Mouse (Mus musculus): Measurements from ENCODE around the gene Vmn1r77. TPM values are rescaled to one million over a fixed set of nuclear protein-coding genes. Genes with fewer than 3 reads are reported as not detected.
"Not testable (repeated sequence)": the region's sequence is repeated elsewhere in the genome, so short reads cannot be mapped to it uniquely, and the experiment has no call there.

The Vmn1r77 gene
- total RNA-seq (2012; rRNA removed), result not detected in 2 replicates

- H3K9ac ChIP-seq (ENCODE audit: insufficient read depth, low read depth, low read length, poor library complexity, severe bottlenecking); H3K27ac ChIP-seq (ENCODE audit: insufficient read depth, low read depth, low read length, poor library complexity, severe bottlenecking); H3K9me3 ChIP-seq (ENCODE audit: control insufficient read depth, insufficient read depth, low read depth, low read length); DNase-seq (ENCODE audit: low read depth, low spot score); H3K36me3 ChIP-seq (ENCODE audit: control insufficient read depth, insufficient read depth, low read length, poor library complexity, severe bottlenecking); H3K4me1 ChIP-seq (ENCODE audit: control insufficient read depth in 2 of 2, insufficient read depth in 2 of 2, low read length in 2 of 2, poor library complexity in 1 of 2); H3K4me3 ChIP-seq (ENCODE audit: insufficient read depth in 1 of 2, low read depth in 1 of 2, low read length in 2 of 2, poor library complexity in 1 of 2, severe bottlenecking in 1 of 2); in situ Hi-C loops (cut with MboI; ENCODE audit: low sequenced_read_pairs in 2 of 2, unreplicated experiment in 2 of 2): not testable (repeated sequence)
Observed at GRCm38 (mm10) chr7:12036452-12036851, at the start of gene Vmn1r77. TSS of gene Vmn1r77 (plus strand) at chr7:12036752.

- in situ Hi-C loops (cut with MboI; ENCODE audit: low sequenced_read_pairs in 2 of 2, unreplicated experiment in 2 of 2); H3K4me1 ChIP-seq (ENCODE audit: control insufficient read depth in 2 of 2, insufficient read depth in 2 of 2, low read length in 2 of 2, poor library complexity in 1 of 2); H3K36me3 ChIP-seq (ENCODE audit: control insufficient read depth, insufficient read depth, low read length, poor library complexity, severe bottlenecking); H3K9me3 ChIP-seq (ENCODE audit: control insufficient read depth, insufficient read depth, low read depth, low read length); H3K9ac ChIP-seq (ENCODE audit: insufficient read depth, low read depth, low read length, poor library complexity, severe bottlenecking); H3K4me3 ChIP-seq (ENCODE audit: insufficient read depth in 1 of 2, low read depth in 1 of 2, low read length in 2 of 2, poor library complexity in 1 of 2, severe bottlenecking in 1 of 2); H3K27ac ChIP-seq (ENCODE audit: insufficient read depth, low read depth, low read length, poor library complexity, severe bottlenecking); DNase-seq (ENCODE audit: low read depth, low spot score): not testable (repeated sequence)
Observed at GRCm38 (mm10) chr7:12011491-12011890, 25.1 kb upstream of the Vmn1r77 start.

GRCm38 (mm10) chr7:12012392-12012791 is 24.2 kb upstream of the Vmn1r77 start:
- H3K4me1 ChIP-seq (ENCODE audit: control insufficient read depth in 2 of 2, insufficient read depth in 2 of 2, low read length in 2 of 2, poor library complexity in 1 of 2); H3K4me3 ChIP-seq (ENCODE audit: insufficient read depth in 1 of 2, low read depth in 1 of 2, low read length in 2 of 2, poor library complexity in 1 of 2, severe bottlenecking in 1 of 2); in situ Hi-C loops (cut with MboI; ENCODE audit: low sequenced_read_pairs in 2 of 2, unreplicated experiment in 2 of 2); H3K9me3 ChIP-seq (ENCODE audit: control insufficient read depth, insufficient read depth, low read depth, low read length); H3K36me3 ChIP-seq (ENCODE audit: control insufficient read depth, insufficient read depth, low read length, poor library complexity, severe bottlenecking); DNase-seq (ENCODE audit: low read depth, low spot score); H3K27ac ChIP-seq (ENCODE audit: insufficient read depth, low read depth, low read length, poor library complexity, severe bottlenecking); H3K9ac ChIP-seq (ENCODE audit: insufficient read depth, low read depth, low read length, poor library complexity, severe bottlenecking): not testable (repeated sequence)

- TF ChIP-seq HCFC1 (IDR thresholded peaks at IDR 0.05; ENCODE audit: borderline replicate concordance, insufficient read depth, low read length), result no peak
- TF ChIP-seq CHD2 (IDR thresholded peaks at IDR 0.05; ENCODE audit: low read depth, low read length), result no peak
- TF ChIP-seq MAFK (IDR thresholded peaks at IDR 0.05; ENCODE audit: insufficient read depth, low read depth, low read length), result no peak
- no peak for TF ChIP-seq ZC3H11A (IDR thresholded peaks at IDR 0.05; ENCODE audit: borderline replicate concordance, low read depth, low read length)
- TF ChIP-seq ZNF384 (IDR thresholded peaks at IDR 0.05; ENCODE audit: low read depth, low read length), result no peak
- in situ Hi-C loops (cut with MboI; ENCODE audit: low sequenced_read_pairs in 2 of 2, unreplicated experiment in 2 of 2), result no loop called here
- Histone ChIP-seq H3K9ac (ENCODE audit: insufficient read depth, low read depth, low read length, poor library complexity, severe bottlenecking) (no peak overlapping the region), H3K9me3 (ENCODE audit: control insufficient read depth, insufficient read depth, low read depth, low read length) (no peaks in the 10 kb centered on the region), H3K4me3 (ENCODE audit: insufficient read depth in 1 of 2, low read depth in 1 of 2, low read length in 2 of 2, poor library complexity in 1 of 2, severe bottlenecking in 1 of 2) (no peak overlapping the region), H3K36me3 (ENCODE audit: control insufficient read depth, insufficient read depth, low read length, poor library complexity, severe bottlenecking) (no peaks in the 10 kb centered on the region), H3K4me1 (ENCODE audit: control insufficient read depth in 2 of 2, insufficient read depth in 2 of 2, low read length in 2 of 2, poor library complexity in 1 of 2) (no peaks in the 10 kb centered on the region), H3K27ac (ENCODE audit: insufficient read depth, low read depth, low read length, poor library complexity, severe bottlenecking) (no peak overlapping the region)
- DNase-seq (ENCODE audit: low read depth, low spot score), result no peak
Observed at GRCm38 (mm10) chr7:12013106-12013505, 23.4 kb upstream of the Vmn1r77 start.

- H3K36me3 ChIP-seq (ENCODE audit: control insufficient read depth, insufficient read depth, low read length, poor library complexity, severe bottlenecking); H3K4me1 ChIP-seq (ENCODE audit: control insufficient read depth in 2 of 2, insufficient read depth in 2 of 2, low read length in 2 of 2, poor library complexity in 1 of 2); H3K9ac ChIP-seq (ENCODE audit: insufficient read depth, low read depth, low read length, poor library complexity, severe bottlenecking); in situ Hi-C loops (cut with MboI; ENCODE audit: low sequenced_read_pairs in 2 of 2, unreplicated experiment in 2 of 2); DNase-seq (ENCODE audit: low read depth, low spot score); H3K27ac ChIP-seq (ENCODE audit: insufficient read depth, low read depth, low read length, poor library complexity, severe bottlenecking); H3K9me3 ChIP-seq (ENCODE audit: control insufficient read depth, insufficient read depth, low read depth, low read length); H3K4me3 ChIP-seq (ENCODE audit: insufficient read depth in 1 of 2, low read depth in 1 of 2, low read length in 2 of 2, poor library complexity in 1 of 2, severe bottlenecking in 1 of 2): not testable (repeated sequence)
Observed at GRCm38 (mm10) chr7:12017829-12018228, 18.7 kb upstream of the Vmn1r77 start.
